Mouse (Mus musculus) C2C12 (cell line): ENCODE results near the gene Cmah. TPM values are rescaled to one million over a fixed set of nuclear protein-coding genes. Genes with fewer than 3 reads are reported as not detected.

ENCODE experiments used
- H3K27me3 ChIP-seq: one replicate; pipeline ENCODE4 v1.6.1; 2011; ENCODE audit not compliant: control insufficient read depth, insufficient read depth, insufficient read length
- H3K36me3 ChIP-seq: one replicate; pipeline ENCODE4 v1.6.1; 2011; ENCODE audit not compliant: control insufficient read depth, insufficient read depth
- H3K4me3 ChIP-seq: one replicate; pipeline ENCODE4 v1.5.1; 2011; ENCODE audit warnings: mild to moderate bottlenecking, control low read depth; ENCODE audit not compliant: poor library complexity, insufficient read depth, severe bottlenecking
- H3K79me2 ChIP-seq: one replicate; pipeline ENCODE4 v1.6.1; 2011; ENCODE audit not compliant: control insufficient read depth, insufficient read depth
- H3K79me3 ChIP-seq: one replicate; pipeline ENCODE4 v1.6.1; 2011; ENCODE audit warnings: low read depth, control low read depth
- H3ac ChIP-seq: one replicate; pipeline ENCODE3; 2011; ENCODE audit warnings: low read depth; ENCODE audit not compliant: control insufficient read depth, insufficient read length
- CEBPB ChIP-seq: IDR thresholded peaks from one replicate; pipeline ENCODE4 v1.6.1; 2011; ENCODE audit warnings: low read depth, mild to moderate bottlenecking, control low read depth, moderate library complexity
- CTCF ChIP-seq: IDR thresholded peaks from one replicate; pipeline ENCODE4 v1.5.1; 2011; ENCODE audit not compliant: control insufficient read depth, insufficient read depth, insufficient read length
- FOSL1 ChIP-seq: IDR thresholded peaks from one replicate; pipeline ENCODE4 v1.8.0; 2011; ENCODE audit warnings: mild to moderate bottlenecking, low read length; ENCODE audit not compliant: poor library complexity, insufficient read depth, severe bottlenecking
- MAX ChIP-seq: IDR thresholded peaks from one replicate; pipeline ENCODE4 v1.6.1; 2011; ENCODE audit warnings: mild to moderate bottlenecking, control low read depth
- MYOD1 ChIP-seq: IDR thresholded peaks from one replicate; pipeline ENCODE4 v1.6.1; 2011; ENCODE audit warnings: low read depth; ENCODE audit not compliant: control insufficient read depth, insufficient read length
- MYOG ChIP-seq: IDR thresholded peaks from one replicate; pipeline ENCODE4 v1.6.1; 2011; ENCODE audit not compliant: control insufficient read depth, insufficient read length; ENCODE audit errors: extremely low read depth
- USF1 ChIP-seq: IDR thresholded peaks from one replicate; pipeline ENCODE4 v1.6.1; 2011; ENCODE audit warnings: low read depth, mild to moderate bottlenecking, control low read depth, moderate library complexity
- polyA plus RNA-seq: library from polyadenylated mRNA; unstranded; fragments of >200 nt; fragmentation: generic; extraction: Trizol; gene quantifications from one replicate; pipeline ENCODE4 v1.2.1, GENCODE M21; 2012; ENCODE audit warnings: missing spikeins

Cmah gene
- polyA plus RNA-seq, 1 experiment = 0.14 TPM

- H3K79me2 ChIP-seq = no peaks in the 10 kb centered on the region
- H3K36me3 ChIP-seq = no peaks in the 10 kb centered on the region
- no peaks in the 10 kb centered on the region for H3K79me3 ChIP-seq
- H3K4me3 ChIP-seq = no peak overlapping the region
- H3ac ChIP-seq = no peak overlapping the region
- no peaks in the 10 kb centered on the region for H3K27me3 ChIP-seq
- TF ChIP-seq CTCF (no peak), USF1 (no peak), MAX (no peak)
These were observed 159.2 kb downstream of the Cmah start for GRCm38 (mm10) chr13:24486403-24486802.

DNA sequence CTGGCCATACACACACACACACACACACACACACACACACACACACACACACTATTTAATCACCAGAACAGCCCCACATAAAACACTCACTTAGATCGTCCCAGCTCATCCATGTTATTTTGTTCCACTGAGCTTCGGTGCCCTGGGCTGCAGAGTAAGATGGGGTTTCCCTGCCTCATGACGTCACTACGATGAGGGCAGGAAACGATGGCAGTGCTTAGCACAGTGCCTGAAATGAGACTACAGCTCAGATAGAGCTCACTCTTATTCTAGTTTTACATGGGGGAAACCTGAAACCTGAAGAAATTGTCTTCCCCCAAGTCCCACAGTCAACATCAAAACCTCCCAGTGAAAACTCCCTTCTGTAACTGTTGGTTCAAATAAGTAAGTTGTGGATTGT is 159.9 kb downstream of the Cmah start:
- H3K79me3 ChIP-seq = no peaks in the 10 kb centered on the region
- H3K4me3 ChIP-seq = no peak overlapping the region
- TF ChIP-seq USF1 (no peak), MAX (no peak), MYOG (no peak), MYOD1 (no peak), CTCF (no peak), CEBPB (no peak), FOSL1 (no peak)
- H3ac ChIP-seq = no peak overlapping the region
- no peaks in the 10 kb centered on the region for H3K79me2 ChIP-seq
- no peaks in the 10 kb centered on the region for H3K36me3 ChIP-seq
- no peaks in the 10 kb centered on the region for H3K27me3 ChIP-seq

DNA sequence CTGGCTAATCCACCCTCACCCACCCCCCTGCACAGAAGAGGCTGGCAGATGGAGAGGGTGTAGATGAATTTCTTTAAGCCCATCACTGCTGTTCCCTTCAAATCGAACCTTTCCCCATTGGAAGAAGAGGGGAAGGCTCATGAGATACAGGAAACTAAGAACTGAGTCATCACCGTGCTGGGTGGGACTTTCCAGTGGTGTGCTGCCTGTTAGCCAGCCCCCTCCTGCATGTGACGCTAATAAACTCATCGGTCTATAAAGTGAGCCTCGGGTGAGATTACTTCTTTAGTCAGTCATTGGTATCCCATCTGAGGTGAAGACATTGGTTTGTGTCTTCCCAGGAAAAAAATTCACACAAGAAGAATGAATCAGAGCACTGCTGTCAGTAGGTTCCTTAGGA is 160.3 kb downstream of the Cmah start:
- TF ChIP-seq FOSL1 (no peak), MAX (no peak), USF1 (no peak), MYOG (no peak), MYOD1 (no peak), CEBPB (no peak), CTCF (no peak)

DNA sequence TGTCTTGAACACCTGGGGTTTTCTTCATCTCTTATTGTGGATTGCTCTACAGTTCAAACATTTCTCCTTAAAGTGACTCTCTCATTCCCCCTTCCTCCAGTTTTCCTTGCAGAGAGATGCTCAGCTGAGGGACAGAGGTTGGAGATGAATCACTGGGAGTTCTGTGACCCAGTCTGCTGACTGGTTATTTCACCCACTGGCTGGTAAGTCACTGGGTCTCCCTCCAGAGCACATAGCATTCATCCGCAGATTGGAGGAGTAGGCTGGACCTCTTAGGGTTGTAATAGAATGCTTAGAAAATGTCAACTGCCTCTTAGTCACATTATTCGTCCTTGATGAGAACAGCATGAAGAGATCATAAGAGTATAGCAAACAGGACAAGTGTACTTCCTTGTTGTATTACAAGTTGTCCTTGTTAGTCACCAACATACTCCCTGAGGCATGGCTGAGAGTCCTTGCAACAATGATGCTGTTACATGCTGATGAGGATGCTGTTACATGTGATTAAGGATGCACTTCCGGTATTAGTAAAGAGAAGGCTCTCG is 161.4 kb downstream of the Cmah start:
- H3K4me3 ChIP-seq = no peak overlapping the region
- no peaks in the 10 kb centered on the region for H3K79me3 ChIP-seq
- H3ac ChIP-seq = no peak overlapping the region
- no peak for TF ChIP-seq FOSL1
- no peak for TF ChIP-seq USF1
- no peak for TF ChIP-seq CTCF
- TF ChIP-seq MYOD1 = no peak
- no peak for TF ChIP-seq MYOG
- no peak for TF ChIP-seq MAX
- TF ChIP-seq CEBPB = no peak
- H3K27me3 ChIP-seq = no peaks in the 10 kb centered on the region
- no peaks in the 10 kb centered on the region for H3K36me3 ChIP-seq
- H3K79me2 ChIP-seq = no peaks in the 10 kb centered on the region

More for the DNA sequence above, 160.3 kb downstream of the Cmah start:
- Histone ChIP-seq H3K79me2 (no peaks in the 10 kb centered on the region), H3ac (no peak overlapping the region), H3K27me3 (no peaks in the 10 kb centered on the region), H3K4me3 (no peak overlapping the region), H3K79me3 (no peaks in the 10 kb centered on the region), H3K36me3 (no peaks in the 10 kb centered on the region)

GRCm38 (mm10) chr13:24489515-24489914 is 162.3 kb downstream of the Cmah start:
- H3K79me3 ChIP-seq = no peaks in the 10 kb centered on the region
- no peaks in the 10 kb centered on the region for H3K79me2 ChIP-seq
- no peaks in the 10 kb centered on the region for H3K27me3 ChIP-seq
- no peaks in the 10 kb centered on the region for H3K36me3 ChIP-seq
- TF ChIP-seq MYOG (no peak), MAX (no peak), CEBPB (no peak), USF1 (no peak), CTCF (no peak), FOSL1 (no peak), MYOD1 (no peak)
- no peak overlapping the region for H3ac ChIP-seq
- H3K4me3 ChIP-seq = no peak overlapping the region

- H3K27me3 ChIP-seq = no peaks in the 10 kb centered on the region
- no peak overlapping the region for H3ac ChIP-seq
- no peaks in the 10 kb centered on the region for H3K79me3 ChIP-seq
- H3K4me3 ChIP-seq = no peak overlapping the region
- H3K36me3 ChIP-seq = no peaks in the 10 kb centered on the region
- TF ChIP-seq MAX (no peak), CTCF (no peak), MYOG (no peak), FOSL1 (no peak), MYOD1 (no peak), USF1 (no peak), CEBPB (no peak)
- no peaks in the 10 kb centered on the region for H3K79me2 ChIP-seq
These were observed 162.8 kb downstream of the Cmah start for GRCm38 (mm10) chr13:24490041-24490440.
